Mouse (Mus musculus) heart, adult 18-20 months (tissue): Measurements from ENCODE around the gene Pin1. TPM values are rescaled to one million over a fixed set of nuclear protein-coding genes. Genes with fewer than 3 reads are reported as not detected.
"Not testable (repeated sequence)": the region's sequence is repeated elsewhere in the genome, so short reads cannot be mapped to it uniquely, and the experiment has no call there.

Source experiments
- DNase-seq, 2 experiments: peaks; one replicate each; pipeline ENCODE4 v3.0.0; 2021 to 2022; ENCODE audit warnings: mixed read lengths in 1 of 2
- total RNA-seq, 2 experiments: library from RNA; stranded (reverse); gene quantifications; 2 replicates each; pipeline ENCODE4 v1.2.3; 2021

Pin1 gene
- total RNA-seq, 2 experiments from 2014 or later: 18.5 to 18.9 TPM

DNA sequence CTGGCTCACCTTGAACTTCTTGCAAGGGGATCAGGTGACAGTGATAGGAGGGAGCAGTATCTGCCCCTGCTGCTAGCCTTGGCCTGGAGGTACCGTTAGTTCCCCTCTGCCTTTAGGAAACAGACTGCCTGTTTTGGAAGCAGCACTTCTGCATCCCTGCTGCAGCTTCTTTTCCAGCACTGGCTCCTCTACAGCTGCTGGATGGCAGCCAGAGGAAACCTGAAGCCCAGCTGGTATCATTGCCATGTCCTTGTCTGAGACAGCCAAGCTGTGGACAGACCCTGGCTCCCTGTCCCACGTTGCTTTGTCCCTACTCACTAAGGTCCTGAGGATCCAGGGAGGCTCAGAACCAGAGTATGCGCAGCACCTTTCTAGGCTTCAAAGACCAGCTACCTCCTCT, 5.7 kb downstream of the Pin1 start:
- peak; percentile 62 to 72 for DNase-seq

DNA sequence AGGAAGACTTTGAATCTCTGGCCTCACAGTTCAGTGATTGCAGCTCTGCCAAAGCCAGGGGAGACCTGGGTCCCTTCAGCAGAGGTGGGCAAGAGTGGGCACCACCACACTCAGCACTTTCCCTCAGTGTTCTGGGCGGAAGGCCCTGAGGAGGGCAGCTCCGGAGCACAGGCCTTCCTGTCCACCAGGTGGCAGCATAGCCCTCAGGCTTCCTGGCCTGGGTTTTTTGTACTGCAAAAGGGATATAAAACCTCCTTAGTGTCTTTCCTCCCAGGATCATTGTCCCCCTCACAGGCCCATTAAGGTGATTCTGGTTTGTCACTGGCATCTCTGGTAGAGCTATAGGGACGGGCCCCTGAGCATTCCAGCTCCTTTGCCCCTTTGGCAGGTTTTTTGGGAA, 10.4 kb downstream of the Pin1 start:
- DNase-seq: peak; percentile 42 to 79

DNA sequence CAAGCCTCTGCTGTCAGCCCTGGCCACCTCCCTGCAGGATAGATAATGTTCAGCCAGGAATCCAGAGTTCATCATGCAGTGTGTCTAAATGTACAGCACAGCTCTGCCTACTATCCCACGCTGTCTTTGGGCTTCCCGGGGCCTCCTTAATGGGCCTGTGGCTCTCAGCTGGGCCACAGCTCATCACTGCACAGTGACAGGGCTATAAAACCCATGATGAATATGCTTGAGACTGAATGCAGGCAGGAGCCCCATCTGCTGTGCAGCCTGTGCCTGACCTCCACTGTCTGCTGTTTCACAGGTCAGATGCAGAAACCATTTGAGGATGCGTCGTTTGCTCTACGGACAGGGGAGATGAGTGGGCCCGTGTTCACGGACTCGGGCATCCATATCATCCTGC, 11.0 kb downstream of the Pin1 start:
- no peak for DNase-seq

DNA sequence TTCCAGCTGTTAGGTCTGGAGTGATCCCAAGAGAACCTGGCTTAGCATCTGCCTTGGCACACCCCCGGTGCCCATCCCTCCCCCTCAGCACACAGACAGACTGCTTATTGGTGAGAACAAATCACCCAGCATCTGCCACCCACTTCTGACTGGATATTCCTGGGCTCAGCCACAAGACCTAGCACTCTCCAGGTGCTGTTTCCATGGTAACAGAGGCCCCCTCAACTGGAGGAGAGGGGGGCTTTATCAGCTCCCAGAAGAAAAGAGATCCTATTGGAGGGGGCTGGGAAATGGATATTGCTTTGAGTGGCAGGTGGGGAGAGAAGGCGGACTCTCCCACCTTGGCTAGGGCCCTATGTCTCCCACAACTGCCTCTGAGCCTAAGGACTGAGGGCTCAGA, 12.1 kb downstream of the Pin1 start:
- DNase-seq: no peak

DNA sequence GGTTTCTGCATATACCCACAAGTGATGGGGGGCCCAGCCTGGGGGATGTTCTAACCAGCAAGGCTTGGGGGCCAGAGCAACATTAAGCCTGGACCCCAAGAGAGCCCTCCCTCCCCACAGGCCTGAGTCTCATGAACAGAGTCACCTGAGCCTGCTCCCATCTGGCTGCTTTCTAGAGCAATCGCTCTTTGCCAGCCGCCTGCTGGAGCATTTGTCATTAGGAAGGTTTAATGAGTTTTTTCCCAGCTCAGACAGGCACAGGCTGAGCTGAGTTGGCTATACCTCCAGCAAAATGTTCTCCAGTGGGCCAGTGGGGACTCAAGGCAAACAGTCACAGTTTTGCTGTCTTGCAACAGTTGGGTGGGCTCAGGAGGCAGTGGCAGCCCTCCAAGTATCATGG, 12.5 kb downstream of the Pin1 start:
- no peak for DNase-seq

DNA sequence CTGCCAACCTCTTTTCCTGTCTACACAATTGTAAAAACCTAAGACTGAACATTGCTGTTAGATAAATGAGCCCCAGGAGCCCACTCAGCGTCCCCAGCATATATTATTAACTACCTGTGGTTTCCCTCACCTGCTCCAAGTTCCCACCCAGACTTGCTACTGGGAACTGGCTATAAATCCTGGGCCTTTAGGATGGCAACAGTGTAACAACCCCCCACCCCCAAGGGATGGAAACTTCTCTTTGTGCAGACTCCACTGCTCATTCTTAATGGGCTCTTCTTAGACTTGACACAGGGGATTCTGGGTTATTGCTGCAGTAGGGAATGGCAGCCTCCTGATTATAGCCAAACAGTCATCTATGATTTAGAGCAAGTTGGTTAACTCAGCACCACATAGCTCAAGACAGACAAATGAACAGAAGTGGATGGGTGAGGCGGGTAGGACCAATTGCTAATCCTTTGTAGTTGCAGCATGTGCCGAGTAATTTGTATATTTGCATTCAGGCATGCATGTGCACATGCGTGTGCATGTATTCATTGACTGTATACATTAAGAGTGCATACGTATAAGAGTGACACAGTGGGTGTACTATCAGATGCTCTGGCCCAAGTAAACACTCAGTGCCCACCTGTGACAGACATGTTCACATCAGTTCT, 13.2 kb downstream of the Pin1 start:
- DNase-seq: no peak

DNA sequence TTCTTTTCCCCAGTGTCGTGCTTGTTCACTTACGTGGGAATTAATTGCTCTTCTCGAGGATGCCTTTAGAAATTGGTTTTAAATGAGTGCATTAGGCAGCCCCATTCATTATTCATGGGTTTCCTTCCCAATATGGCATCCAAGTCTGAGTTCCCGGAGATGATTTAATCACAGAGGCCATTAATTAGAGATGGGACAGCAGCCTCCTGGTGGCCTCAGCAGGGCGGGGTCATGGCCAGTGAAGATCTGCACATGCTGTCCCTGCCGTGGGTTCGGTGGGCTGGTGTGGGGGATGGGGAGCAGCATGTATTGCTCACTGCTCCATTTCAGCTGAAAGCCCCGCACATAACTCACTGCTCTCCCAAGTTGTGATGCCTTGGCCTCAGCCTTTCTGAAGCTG, 14.0 kb downstream of the Pin1 start:
- no peak for DNase-seq

DNA sequence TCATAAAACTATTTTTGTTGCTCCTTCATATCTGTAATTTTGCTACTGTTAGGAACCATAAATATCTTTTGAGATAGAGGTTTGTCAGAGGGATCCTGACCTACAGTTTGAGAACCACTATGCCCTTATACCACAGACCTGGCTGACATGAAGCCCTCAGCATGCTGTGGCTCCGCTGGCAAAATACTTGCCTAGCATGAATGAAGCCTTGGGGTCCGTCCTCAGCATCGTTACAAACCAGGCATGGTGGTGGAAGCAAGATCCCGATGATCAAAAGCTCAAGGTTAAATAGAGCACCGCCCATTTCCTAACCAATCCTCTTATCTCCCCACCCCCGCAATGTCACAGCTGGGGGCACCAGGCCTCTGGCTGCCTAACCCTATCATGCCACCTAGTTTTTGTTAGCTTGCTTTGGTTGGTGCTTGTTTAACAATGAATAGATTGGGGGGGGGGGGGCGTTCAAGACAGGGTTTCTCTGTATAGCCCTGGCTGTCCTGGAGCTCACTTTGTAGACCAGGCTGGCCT, 14.7 kb downstream of the Pin1 start:
- DNase-seq: no peak

DNA sequence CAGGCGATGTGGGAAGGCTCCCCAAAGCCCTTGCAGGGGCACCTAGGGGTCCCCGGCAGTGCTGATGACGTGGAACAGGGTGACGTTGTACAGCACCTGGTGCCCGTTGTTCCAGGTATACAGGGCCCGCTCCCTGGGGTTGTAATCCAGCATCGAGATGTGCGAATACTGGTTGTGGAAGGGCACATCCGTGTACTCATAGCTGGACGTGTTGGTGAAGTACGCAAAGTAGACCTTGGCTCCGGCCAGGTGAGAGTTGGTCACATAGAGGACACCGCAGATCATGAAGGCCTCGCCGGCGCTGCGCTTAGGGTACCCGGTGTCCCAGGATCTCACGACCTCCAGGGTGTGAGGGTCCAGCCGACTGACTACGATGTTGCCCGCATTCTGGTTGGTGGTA, 16.2 kb downstream of the Pin1 start:
- no peak for DNase-seq

DNA sequence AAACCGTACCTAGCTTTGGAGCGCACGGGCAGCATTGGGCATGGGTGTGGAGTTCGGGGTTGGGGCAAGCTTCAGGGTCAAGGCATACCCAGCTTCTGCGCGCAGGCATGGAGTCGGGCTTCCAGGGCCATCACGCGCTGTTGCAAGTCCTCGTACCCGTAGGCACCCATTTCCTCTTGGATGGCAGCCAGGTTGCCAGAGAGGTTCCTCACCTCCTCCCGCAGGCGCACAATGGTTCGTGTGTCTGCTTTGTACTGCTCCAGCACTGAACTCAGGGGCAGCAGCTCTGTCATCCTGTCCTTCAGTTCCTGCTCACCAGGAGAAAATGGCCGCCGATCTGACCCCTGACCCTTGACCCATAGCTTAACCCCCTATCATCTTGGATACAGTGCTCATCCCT, 20.2 kb downstream of the Pin1 start:
- DNase-seq: no peak

DNA sequence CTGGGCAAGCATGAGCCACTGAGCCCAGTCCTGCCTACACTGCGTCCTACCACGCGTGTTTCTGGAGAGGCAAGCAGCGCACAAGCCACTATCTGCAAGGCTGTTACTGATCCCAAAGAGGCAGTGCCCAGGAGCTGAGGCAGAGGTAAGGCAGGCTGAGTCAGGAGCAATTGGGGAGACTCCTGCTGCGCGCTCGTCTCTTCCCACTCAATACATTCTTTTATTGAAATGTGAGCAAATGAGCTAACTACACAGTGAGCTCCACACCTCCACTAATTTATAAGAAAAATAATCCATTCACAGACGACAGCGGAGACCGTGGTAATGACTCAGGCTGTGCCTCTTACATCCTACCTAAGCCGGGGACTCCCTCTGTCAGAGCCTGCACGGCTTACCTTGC, 26.0 kb downstream of the Pin1 start:
- no peak for DNase-seq

DNA sequence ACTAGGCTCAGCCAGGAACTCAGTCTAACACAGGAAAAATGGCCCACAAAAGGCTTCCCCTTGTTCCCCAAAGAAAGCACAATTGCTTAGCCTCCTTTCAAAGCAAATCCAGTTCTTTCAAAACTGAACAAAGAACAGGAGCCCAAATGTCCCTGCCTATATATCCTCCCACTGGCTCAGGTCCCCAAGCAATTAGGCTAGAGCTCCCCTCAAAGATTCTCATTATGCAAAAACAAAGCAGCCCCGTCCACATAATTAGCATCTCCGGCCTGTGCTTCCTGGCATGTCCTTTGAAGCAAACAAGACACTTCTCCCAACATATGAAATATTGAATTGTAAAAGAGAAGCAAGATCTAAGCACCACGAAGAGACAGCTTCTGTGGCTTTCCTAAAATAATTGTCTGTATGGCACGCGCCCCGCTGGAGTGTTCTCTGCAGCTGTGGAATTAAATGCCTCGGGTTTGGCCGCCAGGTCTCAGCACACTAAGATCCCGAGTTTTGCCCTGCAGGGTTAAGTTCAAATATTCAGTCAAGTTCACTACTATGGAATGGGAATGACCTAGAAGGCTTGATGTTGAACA, 28.6 kb downstream of the Pin1 start:
- no peak for DNase-seq

DNA sequence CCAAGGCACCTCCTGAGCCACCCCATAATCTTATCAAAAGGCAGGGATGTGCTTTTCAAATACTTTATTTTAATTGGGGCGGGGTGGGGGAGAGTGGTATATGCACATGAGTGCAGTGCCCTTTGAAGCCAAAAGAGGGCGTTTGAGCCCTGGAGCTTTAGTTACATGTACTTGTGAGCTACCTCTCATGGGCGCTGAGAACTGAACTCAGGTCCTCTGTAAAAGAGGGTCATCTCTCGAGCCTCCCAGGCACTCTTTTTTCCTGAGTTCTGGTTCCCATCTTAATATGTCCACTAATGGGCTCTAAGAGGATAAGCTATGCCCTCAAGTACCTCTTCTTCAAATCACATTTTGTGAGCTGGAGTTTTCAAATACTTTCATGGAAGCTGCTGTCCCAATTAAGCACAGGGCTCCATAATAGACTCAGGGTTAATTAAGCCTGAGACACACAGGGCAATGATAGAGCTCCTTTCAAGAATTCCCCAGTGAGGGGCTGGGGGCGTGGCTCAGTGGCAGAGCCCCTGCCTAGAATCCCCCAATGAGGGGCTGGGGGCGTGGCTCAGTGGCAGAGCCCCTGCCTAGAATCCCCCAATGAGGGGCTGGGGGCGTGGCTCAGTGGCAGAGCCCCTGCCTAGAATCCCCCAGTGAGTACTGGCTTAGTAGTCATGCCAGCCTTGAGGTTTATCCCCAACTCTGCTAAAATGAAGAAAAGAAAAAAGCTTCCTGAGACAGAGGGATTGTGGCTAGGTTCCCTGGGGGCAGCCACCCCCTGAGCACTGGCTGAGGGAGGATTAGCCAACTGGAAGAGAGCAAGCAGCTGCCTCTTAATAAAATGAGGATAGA, 29.9 kb downstream of the Pin1 start:
- no peak for DNase-seq

DNA sequence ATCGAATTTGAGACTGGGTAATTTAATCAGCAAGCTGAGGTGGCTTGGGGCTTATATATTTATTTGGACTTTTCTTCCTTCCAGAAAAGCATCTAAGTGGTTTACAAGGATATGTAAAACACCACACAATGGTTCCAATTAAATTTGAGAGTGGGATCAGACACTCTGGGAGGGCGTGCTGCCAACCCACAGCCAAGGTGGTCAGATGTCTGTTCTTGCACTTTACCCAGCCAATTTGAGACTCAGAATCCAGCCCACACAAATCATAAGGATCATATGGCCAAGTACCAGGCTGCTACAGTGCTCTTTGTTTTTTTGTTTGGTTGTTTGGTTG, 30.5 kb downstream of the Pin1 start:
- DNase-seq: no peak

DNA sequence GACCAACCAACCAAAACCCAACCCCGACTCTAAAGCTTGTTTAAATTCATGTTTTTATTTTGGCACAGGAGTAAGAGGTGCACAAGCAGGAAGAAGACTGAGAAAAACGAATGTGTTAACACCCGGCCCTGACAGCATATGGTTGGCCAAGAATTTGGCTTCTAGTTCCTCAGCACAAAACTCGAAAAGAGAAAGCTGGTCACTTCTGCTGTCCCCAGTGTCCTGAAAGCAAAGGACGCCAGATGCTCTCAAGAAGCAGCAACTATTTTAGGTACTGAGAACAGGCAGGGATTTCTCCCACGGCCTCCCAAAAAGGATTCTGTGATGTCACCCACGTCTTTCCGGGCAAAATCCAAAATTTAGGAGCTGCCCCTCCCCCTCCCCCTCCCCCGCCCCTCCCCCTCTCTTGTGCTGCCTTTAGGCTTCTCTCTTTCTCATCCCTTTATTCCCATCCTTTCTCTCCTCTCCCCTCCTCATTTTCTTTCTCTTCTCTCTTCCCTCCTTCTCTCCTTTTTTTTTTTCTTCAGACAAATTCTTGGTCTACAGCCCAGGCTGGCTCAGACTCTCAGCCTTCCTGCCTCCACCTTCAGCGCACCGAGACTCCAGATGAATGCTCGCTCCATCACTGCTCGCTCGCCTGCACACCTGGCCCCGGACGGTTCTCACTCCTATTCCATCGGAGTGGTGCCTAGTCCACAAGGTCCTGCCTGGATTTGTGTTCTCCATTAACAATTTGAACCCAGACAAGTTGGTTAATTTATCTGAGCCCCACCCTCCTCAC, 33.4 kb downstream of the Pin1 start:
- no peak for DNase-seq

DNA sequence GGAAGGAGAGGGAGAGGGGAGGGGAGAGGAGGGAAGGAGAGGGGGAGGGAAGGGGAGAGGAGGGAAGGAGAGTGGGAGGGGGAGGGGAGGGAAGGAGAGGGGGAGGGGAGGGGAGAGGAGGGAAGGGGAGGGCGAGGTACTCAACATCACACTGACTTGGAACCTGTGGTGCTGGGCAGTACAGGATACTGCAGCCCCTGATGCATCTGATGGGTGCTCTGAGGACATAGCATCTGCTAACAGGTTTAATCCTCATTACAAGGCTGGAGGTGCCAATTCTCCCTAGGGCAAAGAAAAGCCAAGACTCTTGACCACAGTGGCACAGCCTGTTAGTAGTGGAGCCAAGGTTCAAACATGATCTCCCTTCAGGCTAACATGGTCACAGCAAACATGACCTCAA, 37.5 kb downstream of the Pin1 start:
- no peak for DNase-seq

DNA sequence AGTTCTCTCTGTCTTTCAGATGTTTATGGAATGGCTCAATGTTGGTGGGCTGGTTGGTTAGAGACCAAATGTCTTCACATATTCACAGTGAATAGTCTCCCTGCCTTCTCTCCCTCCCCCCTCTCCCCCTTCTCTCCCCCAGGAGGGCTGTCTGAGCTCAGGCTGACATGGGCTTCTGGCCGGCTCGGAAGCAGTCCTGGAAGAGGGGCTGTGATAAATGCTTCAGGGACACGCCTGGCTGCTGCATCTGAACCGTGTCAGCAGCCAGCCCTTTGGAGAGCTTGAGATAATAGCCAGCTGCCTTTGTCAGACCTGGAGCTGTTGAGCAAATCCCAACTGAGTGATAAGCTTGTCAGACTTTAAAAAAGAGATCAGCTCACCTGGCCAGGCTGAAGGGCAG, 38.0 kb downstream of the Pin1 start:
- DNase-seq: no peak

DNA sequence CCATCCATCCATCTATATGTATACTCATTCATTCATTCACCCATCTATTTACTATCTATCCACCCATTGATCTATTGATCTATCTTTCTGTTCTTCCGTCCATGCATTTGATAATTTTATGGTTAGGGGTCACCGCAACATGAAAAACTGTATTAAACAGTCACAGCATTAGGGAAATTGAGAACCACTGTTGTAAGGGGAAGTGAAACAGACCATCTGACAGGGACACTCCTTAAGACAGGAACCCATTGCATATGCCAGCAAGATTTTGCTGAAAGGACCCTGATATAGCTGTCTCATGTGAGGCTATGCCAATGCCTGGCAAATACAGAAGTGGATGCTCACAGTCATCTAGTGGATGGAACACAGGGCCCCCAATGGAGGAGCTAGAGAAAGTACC, 38.6 kb downstream of the Pin1 start:
- not testable (repeated sequence) for DNase-seq

DNA sequence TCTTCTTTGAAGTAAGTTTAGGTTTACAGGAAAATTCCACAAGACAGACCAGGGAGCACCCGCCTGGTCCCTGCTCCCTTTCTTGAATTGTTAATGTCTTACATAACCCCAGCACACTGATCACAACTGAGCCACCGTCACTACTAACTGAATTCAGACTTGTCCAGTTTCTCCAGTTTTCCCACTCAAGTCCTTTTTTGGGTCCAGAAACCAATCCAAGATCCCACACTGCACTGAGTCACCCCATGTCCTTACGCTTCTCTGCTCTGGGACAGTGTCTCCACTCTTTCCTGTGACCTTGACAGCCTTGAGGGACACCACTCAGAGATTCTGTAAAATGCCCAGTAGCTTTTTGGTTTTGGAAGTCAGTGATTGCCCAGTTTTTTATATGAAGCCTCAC, 41.0 kb downstream of the Pin1 start:
- no peak for DNase-seq

DNA sequence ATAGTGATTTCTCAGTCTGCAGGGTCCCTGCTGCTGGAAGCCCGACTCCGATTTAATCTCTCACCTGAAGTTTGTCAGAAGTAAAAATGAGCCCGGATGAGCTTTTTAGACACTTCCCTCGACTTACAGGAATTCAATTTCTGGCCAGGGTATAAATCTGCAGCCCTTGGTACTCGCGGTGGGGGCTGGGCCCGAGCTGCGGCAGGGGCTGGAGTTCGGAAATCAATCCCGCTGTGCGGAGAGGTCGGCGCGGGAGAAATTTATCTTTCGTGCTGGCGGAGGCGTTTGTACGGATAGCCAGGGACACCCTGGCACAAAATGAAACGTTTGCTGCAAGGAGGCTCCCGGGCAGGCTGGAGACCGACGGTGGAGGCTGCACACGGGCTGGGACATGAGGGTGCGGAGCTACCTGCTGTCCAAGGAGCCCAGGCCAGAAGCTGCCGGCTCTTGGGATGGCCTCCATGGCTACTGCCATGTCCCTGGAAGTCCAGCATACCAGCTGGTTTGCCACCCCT, 42.9 kb downstream of the Pin1 start:
- DNase-seq: no peak

DNA sequence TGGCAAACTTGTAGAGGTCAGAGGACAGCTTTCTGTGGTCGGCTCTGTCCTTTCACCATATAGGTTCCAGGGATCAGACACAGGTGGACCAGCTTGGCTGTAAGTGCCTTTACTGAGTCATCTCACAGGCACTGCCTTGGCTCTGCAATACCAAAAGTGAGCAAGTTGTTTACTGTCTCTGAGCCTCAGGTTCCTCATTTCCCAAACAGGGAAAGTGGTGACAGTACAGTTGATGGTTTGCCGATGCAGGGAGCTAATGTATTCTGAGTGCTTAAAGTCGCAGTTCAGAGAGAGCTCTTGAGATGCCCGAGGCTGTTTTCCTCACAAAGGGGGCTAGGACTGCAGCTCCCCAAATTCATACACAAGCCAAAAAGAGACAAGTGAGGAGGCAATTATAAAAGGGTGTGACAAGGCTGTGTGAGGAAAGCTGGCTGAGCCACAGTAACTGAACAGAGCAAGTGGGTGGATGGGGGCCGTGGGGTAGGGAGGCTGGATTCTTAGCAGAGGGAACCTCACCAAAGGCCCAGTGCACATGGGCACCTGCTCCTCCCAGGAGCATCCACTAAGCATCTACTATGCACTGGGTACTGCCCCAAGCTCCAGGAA, 44.3 kb downstream of the Pin1 start:
- peak in 1 of 2 experiments; percentile 4 for DNase-seq

DNA sequence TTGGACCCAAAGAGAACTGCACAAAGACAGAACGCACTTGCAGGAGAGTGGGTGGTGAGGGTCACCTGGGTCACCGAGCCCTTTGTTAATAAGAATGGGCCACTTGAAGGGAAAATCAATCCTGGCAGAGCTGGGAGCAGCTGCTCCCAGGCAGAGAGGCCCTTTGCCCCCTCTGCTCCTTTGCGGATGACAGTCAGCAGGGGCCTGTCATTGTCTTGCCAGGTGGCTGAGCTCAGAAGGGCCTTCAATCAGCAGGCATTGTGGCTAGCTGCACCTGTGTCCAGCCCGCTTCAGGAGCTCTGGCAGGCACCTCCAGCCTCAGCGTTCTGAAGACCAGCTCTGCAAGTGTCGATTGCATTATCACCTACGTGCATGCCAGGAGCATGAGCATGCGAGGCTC, 45.6 kb downstream of the Pin1 start:
- DNase-seq: no peak
